Mouse (Mus musculus): ENCODE data around the gene Tmem131.

- TF ChIP-seq POLR2A (IDR thresholded peaks at IDR 0.05; ENCODE audit: low read depth, low read length) (no peak), CTCF (IDR thresholded peaks at IDR 0.05; ENCODE audit: borderline replicate concordance, insufficient read depth, low read length) (no peak)
Observed at GRCm38 (mm10) chr1:36760401-36760800, 183.1 kb downstream of the Tmem131 start.
